Mouse (Mus musculus) 416B (cell line): Measurements from ENCODE around the gene 4931429L15Rik.
A peak's percentile ranks its signal among the peaks of the same experiment; 100 is the strongest.

ENCODE experiments used
- DNase-seq: peaks from one replicate; pipeline ENCODE4 v3.0.0; 2011; ENCODE audit warnings: low read depth

Gene 4931429L15Rik

DNA sequence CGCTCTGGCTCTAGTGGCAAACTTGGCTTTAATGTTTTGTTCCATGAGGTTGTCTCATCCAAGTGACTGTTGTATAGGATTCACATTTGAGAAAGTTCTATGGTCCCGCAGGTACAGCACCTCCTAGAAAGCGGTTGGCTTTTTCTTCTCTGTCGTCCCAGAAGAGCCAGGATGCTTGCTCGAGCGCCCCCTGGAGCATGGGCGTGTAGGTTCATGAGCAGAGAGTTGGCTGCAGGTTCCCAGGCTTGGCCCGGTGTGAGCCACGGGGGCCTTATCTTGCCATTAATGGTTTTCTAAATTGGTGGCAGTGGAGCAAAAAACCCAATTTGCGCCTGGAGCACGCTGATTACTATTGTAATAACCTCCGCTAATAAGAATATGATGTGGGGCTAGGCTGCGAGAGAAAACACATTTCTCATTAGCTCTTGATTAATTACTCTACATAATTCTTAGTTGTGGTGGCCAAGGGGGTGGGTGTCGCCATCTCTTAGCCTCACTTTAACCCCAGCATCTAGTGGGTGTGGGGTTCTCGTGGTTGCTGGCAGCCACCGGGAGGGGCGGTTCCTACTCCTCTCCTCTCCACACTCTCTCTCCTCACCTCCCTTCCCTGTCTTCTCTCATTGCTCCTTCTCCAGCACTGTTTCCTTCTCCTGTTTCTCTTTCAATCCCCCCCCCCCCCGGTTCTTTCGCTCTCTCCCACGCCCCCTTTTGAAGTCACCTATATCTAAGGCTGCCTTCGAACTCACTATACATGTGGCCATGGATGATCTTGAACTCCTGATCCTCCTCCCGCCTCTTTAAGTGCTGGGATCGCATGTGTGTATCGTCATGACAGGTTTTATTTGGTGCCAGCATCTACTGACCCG, 8.2 kb upstream of the 4931429L15Rik start:
- no peak for DNase-seq

DNA sequence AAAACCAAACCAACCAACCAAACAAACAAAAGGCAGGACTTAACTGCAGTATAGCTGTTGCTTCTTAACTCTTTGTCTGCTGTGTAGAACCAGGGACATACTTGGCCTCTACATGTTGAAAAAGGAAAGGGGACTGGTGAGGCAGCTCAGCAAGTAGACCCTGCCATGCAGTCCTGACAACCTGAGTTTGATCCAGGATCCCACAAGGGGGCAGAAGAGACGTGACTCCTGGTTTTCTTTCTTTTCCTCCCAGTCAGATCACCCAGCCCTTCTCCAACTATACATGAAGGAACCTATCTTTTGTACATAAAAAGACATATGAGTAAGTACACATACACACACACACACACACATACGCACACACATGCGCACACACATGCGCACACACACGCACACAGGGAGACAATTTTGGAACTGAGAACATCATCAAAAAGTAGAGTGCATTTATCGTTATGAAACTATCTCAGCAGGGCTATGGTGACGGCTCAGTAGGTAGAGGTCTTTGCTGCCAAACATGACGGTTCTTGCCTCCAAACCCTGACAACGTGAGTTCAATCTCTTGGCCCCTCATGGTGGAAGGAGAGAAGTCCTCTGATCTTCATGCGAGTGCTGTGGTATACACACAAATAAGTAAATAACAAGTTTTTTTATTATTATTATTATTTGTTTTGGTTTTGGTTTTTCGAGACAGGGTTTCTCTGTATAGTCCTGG, 7.1 kb upstream of the 4931429L15Rik start:
- no peak for DNase-seq

DNA sequence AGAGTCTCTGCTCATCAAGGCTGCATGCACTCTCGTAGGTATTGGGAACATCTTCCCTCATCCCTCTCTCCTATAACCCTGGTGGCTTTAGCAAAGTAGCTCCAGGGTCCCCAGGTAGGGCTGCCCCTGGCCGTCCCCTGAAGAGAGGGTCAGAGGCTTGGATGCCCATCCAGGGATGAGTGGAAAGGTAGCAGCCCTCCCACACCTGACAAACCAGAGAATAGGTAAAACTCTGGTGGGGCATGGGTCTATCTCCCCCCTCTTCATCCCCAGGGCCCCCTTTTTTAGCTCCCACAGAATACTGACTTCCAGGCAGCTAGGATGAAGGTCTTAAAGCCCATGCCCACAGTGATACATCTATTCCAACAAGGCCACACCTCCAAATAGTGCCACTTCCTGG, 675 bp upstream of the 4931429L15Rik start:
- no peak for DNase-seq

DNA sequence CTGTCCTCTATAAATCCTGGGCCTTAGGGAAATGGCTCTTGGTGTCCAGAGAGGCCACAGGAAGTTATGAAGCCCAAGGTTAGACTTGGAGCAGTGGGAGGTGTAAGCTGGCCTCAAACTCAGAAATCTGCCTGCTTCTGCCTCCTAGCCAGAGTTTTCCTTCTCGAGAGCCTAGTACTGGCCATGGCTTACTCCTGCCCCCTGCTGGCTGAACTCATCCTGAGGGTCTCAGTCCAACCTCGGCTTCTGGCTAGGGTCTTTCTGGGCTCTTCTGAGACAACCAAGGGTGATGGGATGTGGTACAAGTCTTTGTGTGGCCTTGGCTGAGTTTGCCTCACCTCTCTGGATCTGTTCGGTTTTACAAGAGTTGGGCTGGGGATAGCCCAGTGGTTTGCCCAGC, 1.8 kb downstream of the 4931429L15Rik start:
- DNase-seq = no peak

- DNase-seq = peak; percentile 13
Observed at GRCm38 (mm10) chr9:46316909-46317308, 2.9 kb downstream of the 4931429L15Rik start.

DNA sequence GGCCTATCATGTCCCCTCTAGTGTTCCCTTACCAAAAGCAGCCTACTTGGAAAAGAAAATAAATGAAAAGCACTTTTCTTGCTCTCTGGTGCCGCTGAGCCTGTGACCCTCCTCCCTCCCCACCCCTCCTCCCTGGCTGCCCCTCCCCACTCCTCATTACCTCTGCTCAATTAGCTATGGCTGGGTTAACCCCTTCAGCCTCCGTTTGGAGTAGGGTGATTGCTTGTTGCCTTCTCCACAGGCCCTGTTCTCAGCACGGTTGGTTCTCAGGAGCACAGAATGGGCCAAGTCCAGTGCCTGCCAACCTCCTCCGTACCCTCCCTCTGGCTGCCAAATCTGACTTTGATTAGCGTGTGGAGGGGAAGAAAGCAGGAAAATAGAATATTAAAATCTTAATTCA, 3.4 kb downstream of the 4931429L15Rik start:
- DNase-seq = no peak

- no peak for DNase-seq
Observed at GRCm38 (mm10) chr9:46315807-46316365, 3.9 kb downstream of the 4931429L15Rik start.

DNA sequence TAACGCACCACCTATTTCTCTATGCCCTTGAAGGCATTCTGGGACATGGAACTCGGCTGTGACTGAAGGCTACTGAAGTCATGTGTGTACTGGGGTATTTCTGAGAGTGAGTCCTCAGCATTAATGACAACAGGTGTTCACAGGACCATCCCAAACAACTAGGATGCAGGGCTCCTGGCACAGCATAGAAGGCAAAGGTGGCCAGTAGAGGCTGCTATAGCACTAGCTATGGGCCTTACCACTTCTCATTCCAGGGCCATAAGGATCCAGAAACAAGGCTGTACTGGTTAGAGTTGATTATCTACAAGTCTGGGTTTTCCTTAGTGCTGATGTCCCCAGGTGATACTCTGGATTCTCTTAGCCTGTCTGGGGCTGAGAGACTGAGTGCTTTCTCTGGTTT, 4.9 kb downstream of the 4931429L15Rik start:
- no peak for DNase-seq

DNA sequence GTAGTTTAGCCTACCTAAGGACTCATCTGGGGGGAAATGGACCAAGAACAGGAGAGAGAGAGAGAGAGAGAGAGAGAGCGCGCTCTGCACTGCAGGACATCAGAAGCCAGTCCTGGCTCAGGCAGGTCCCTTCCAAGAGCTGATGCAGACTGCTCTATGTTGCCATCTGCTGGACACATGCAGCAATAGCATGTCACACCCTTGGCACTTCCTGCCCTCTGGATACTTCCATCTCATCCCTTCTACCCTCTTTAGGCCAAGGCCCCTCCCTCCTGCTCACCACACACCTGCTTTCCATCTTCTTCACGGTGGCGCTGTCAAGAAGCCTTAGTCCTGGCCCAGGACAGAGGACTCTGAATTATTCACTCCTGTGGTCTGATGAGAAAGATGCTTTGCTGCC, 5.3 kb downstream of the 4931429L15Rik start:
- peak; percentile 66 for DNase-seq

DNA sequence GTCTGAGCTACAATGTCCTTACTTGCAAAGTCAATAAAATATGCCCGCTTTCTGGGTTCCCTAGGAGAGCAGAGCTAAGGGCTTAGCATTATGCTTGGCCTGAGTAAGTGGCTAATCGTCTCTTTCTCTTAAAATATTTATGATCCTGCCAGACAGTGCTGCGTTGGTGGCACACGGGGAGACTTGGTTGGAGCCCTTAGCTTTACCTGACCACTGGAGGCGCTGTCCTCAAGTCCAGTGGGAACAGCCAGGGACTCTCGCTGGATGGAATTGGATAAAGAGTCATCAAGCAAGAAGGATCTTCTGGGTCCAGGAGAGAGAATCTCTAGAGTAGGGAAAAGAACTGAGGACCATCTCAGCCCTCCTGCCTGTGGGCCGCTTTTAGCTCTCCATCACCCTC, 10.7 kb downstream of the 4931429L15Rik start:
- DNase-seq = no peak

- DNase-seq = peak; percentile 64
Observed at GRCm38 (mm10) chr9:46302142-46302541, 17.6 kb downstream of the 4931429L15Rik start.

DNA sequence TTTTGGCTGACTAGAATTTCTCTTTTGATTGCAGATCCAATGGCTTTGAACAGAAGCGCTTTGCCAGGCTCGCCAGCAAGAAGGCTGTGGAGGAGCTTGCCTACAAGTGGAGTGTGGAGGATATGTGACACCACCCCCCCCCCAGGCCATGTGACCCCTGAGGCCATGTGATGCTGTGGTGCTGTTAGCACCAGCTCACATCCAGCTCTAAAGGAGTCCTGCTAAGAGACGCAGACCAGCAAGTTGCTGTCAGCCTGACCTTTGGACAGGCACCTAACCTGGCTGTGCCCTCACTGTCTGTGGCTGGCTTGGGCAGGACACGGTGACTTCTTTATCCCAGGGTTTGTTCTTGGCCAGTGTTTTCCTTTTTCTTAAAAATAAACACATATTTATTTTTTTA, 21.4 kb downstream of the 4931429L15Rik start:
- no peak for DNase-seq

- peak; percentile 94 for DNase-seq
Observed at GRCm38 (mm10) chr9:46282631-46283436, 37.0 kb downstream of the 4931429L15Rik start, which contains the start of gene Bud13. Gene Bud13, plus strand, starts transcription at chr9:46283008.

DNA sequence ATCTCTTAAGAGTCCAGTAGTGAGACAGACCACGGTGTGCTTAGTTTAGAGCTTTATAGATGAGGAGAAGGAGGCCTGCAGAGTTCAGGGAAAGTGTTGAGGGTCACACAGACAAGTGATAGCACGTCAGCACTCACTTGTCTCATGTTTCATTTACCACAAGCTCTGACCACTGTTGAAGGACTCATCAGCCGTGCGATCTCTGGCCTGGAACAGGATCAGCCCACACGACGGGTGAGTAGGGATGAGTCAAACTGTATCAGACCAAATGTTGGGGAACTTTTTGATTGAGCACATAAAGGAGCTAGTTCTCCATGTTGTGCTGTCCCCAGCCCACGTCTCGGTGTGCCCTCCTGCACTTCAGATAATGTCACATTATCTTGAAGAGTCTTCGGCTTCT, 45.3 kb downstream of the 4931429L15Rik start:
- peak; percentile 93 for DNase-seq

GRCm38 (mm10) chr9:46272677-46273454, 46.9 kb downstream of the 4931429L15Rik start, which contains the start of gene Zpr1:
Gene Zpr1, plus strand, starts transcription at chr9:46273064.
- DNase-seq = peak; percentile 99

DNA sequence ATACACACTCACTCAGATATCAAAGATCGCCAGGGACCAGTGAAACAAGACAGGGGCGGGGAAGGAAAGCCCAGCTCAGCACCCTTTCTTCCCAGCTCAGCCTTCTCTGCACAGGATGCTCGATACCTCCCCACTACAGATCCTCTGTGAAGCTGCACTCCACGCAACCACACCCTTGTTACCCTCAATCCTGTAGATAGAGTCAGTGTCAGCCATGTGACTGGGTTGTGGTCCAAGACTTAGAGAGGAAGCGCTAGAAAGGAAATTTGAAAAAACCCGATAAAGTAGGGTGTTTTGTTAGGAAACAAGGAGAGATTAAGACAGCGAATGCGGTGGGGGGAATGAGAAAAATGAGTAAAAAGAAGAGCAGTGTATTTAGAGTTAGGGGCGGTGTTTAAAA, 47.7 kb downstream of the 4931429L15Rik start:
- DNase-seq = peak; percentile 66

DNA sequence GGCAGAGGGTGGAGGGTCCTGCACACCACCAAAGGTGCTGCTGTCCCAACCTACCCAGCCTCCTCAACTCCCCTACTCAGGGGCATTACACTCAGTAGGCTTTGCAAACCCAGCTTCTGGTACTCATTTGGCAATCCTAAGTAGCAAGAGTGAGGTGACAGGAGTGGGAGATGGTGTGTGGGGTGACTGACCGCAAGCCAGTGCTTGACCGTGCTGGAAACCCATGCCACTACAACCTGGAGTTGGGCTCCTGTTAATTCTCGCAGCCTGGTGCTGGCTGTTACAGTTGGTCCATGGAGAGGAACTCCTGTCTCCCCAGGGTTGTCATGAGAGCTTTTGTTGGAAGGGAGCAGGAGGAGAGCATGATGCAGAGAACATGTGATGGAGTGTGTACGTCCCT, 49.0 kb downstream of the 4931429L15Rik start:
- DNase-seq = no peak

DNA sequence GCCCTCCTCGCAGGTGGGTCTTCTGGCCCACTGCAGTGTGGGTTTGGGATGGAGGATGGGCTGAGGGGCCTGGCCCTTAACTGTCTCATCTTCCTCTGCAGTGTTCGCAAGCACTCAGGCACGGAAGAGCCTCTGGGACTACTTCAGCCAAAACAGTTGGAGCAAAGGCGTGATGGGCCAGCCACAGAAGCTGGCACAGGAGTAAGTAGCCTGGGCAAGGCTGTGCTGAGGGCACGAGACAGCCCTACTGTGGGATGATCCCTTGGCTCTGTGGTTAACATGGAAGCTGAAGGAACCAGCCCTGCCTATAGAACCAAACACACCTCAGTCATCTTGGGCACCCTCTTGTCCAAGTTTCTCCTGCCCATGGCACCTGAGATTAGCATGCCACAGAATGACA, 50.7 kb downstream of the 4931429L15Rik start:
- no peak for DNase-seq

- no peak for DNase-seq
Observed at GRCm38 (mm10) chr9:46268343-46268873, 51.4 kb downstream of the 4931429L15Rik start, which contains the start of gene Apoa5. Gene Apoa5, plus strand, starts transcription at chr9:46268633.

GRCm38 (mm10) chr9:46261131-46261530, 58.7 kb downstream of the 4931429L15Rik start:
- peak; percentile 46 for DNase-seq

DNA sequence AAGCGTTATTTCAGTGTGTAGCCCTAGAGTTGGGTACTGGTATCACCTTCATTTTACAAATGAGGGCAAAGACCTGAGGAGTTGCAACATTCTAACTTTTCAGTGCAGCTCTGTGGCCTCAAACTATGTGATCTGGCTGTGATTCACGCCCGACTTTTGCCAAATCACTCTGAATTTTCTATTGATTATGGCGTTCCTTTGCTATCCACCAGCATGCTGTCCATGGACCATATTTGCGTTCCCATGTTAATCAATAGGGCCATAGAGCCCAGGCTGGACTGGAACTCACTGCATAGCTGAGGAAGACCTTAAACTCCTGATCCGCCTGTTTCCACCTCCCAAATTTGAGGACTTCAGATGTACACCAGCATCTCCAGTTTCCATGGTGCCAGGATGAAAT, 60.7 kb downstream of the 4931429L15Rik start:
- no peak for DNase-seq
